Mouse (Mus musculus): ENCODE measurements around the gene Hist1h1e.
"Not testable (repeated sequence)": the region's sequence is repeated elsewhere in the genome, so short reads cannot be mapped to it uniquely, and the experiment has no call there.

The Hist1h1e gene

DNA sequence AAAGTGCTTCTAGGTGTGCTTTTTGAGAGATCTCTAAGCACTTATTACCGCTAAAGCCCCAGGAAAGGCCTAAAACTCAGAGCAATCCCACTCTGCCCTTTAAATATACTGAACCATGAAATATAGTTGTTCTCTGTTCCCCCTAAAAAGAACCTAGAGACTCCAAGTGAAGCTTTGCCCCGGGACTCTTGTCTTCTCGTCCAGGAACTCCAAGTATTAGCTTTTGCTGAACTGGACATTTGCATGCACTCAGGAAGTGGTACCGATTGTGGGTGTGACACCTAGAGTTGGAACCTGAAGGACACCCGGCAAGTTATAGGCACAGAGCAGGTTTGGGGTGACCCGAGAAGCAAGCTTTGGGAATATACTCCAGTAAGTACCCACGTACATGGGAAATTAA, 31.2 kb downstream of the Hist1h1e start:
- DNase-seq, result no peak

DNA sequence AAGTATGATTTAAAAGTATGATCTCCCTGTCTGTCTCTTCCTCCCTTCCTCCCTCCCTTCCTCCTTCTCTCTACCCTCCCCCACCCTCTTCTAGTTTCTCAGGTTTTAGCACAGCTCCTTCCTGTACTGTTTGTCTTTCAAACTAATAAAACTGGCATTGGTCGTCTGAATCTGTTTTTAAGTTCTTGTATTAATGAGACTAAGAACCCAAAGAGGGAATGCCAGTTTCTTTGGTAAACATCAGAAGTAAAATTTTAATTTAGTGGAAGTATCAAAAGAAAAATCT, 35.5 kb downstream of the Hist1h1e start:
- no peak for DNase-seq

DNA sequence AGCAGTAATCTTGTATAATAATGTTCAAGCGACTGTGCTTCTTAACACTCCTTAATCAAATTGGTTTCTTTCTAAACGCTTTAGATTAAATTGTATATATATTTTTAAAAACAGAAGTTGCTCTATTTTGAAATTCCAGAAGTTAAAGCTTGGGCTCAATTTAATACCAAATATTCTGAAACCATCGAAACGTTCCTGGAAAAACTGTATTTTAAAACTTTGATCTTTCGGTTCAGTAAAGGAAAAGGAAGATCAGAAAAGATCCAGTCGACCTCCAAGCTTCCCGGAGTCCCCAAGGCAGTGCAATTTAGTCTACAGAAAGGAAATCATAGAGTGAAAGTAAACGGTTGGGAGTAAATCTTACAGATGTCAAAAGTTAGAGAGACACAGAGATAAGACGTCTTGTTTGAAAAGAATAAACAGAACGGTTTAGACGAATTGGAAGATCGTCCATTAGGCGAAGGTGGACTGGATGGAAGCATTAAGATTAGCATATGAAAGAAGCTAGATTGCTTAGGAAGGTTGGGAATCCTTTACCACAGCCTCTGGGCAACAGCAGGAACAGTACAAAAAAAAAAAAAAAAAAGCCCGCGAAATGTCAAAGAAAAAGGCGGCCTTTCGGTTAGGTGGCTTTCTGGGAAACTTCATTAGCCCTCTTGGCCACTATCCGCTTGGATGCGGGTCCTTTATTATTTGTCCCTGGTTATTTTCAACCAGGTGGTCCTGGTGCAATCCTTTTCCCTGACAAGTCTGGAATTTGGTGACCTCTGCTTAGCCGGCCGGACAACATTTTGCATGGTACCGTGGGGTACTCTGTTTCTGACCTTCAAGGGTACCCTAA, 36.0 kb downstream of the Hist1h1e start:
- peak; percentile 19 for DNase-seq

DNA sequence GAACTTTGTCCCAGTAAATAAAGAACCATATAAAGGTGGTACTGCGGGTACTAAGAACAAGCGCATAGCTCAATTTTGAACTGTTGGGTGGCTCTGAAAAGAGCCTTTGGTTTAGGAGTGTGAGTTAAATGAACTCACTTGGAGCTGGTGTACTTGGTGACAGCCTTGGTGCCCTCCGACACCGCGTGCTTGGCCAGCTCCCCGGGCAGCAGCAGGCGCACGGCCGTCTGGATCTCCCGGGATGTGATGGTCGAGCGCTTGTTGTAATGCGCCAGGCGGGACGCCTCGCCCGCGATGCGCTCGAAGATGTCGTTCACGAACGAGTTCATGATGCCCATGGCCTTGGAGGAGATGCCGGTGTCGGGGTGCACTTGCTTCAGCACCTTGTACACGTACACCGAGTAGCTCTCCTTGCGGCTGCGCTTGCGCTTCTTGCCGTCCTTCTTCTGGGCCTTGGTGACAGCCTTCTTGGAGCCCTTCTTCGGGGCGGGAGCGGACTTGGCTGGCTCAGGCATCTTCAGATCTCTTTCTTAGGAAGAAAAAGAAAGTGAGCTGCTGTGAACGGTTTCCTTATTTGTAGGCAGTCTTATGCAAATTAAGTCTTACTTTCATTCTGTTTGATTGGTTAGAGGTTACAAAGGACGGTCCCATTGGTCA, 36.8 kb downstream of the Hist1h1e start:
- DNase-seq, result peak; percentile 86

DNA sequence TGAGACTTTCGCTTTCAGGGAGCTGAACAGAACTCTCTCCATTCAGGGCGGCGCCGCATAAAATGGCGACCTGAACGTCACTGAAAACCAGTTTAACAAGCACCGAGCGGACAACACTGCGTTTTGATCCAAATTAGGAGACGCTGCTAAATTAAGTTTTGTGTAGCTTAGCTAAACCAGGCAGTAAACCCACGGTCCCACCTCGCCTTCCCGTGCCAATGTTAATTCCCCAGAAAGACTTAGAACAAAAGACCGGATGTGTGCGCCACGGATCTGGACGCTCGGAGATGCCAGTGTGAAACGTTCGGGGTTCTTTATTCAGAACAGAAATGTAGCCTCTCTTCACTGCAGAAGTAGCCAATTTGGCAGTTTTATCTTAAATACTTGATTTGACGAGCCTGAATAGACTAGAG, 37.3 kb downstream of the Hist1h1e start:
- DNase-seq, result peak; percentile 85

DNA sequence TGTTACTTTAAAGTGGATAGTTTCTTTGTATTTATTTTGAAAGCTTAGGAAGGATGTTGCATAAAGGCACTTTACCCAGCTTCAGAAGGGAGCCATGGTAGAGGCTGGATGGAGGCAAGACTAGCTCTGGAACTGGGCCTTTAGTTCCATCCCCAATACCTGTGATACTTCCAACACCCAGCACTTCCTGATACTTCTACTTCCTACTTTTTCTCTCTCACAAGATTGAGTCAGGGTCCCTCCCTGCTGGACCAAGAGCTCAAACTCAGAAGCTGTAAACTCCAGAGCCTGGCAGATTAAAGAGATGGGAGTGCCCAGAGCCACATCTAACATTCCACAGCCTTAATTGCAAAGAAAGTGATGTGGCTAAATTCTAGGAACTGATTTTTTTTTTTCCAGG, 38.0 kb downstream of the Hist1h1e start:
- DNase-seq, result peak; percentile 31

DNA sequence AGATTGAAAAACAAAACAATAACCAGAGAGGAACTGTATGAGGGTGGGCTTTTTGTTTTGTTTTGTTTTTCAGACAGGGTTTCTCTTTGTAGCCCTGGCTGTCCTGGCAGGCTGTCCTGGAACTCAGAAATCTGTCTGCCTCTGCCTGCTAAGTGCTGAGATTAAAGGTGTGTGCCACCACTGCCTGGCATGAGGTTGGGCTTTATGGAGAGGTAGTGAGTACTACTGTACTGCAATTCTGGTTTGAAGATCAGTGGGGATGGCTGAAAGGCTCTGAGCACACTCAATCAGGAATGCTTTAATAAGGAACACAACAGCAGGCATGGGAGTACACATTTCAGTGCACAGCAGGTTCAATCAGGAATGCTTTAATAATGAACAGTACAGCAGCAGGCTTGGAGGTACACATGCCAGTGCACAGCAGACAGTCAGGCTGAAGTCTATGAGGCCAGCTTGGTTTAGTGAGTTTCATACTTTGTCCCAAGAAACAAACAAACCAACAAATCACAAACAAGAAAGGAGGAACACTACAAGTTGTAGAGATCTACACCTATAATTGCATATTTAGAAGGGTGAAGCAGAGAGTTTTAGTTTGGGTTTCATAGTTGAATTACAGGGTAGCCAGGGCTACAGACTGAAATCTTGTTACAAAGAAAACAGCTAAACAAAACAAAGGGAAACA, 38.8 kb downstream of the Hist1h1e start:
- no peak for DNase-seq

DNA sequence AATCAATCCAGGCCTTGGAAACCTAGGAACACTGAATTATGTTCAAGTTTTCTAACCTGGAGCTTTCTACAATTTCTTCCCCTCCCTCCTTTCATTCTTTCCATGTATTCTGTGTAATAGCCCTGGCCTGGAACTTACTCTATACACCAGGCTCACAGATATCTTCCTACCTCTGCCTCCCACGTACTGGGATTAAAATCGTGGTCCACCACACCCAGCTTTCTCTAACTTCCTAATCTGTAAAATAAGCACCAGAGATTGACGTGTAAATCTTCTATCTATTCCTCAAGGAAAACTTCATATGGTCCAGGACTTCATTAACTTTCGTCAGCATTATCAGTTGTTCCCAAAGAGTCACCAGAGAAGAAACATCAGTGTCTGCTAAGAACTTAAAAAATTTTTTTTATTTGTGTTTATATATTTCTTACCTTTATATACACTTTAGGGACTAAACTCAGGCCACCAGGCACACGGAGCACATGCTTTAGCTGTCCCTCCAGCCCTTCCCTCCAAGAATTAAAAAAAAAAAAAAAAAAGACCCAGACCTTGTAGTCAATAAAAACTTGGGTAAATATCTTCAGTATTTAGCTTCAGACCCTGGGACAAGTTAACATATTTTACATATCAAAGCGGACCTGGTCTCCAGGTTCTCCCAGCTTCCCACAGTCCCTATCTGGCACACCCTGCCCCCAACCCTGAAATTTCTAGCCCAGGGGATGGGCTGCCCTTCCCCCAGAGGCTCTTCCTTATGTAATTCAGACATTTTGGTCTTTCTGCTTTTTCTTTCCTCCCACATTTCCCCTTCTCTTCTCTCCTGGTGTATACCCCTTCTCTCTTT, 39.9 kb downstream of the Hist1h1e start:
- peak; percentile 25 for DNase-seq

DNA sequence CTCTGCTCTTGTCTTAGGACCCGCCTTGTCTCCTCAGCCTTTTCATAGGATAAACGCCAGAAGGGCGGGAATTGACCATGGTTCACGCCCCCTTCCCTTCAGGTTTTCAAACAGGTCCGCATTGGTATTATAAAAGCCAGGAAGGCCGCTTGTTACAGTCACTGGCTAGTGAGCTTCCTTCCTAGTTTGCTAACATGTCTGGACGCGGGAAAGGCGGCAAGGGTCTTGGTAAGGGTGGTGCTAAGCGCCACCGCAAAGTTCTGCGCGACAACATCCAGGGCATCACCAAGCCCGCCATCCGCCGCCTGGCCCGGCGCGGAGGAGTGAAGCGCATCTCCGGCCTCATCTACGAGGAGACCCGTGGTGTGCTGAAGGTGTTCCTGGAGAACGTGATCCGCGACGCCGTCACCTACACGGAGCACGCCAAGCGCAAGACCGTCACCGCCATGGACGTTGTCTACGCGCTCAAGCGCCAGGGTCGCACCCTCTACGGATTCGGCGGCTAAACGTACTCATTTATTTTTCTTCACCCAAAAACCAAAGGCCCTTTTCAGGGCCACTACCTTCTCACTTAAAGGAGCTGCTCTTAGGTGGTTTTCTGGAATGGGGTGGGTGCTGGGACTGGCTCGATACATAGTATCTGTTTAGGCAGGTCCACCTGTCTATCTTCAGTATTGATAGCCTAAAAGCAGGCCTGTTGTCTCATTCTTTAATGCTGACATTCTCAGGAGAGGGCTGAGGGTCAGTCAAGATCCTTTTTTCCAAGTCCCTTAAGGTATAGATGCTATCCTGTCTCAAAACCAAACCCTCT, 40.7 kb downstream of the Hist1h1e start, which contains the start of gene Hist1h4d:
Gene Hist1h4d, plus strand, starts transcription at position 191 of the 811 bp plus-strand sequence.
- DNase-seq, result peak; percentile 94

DNA sequence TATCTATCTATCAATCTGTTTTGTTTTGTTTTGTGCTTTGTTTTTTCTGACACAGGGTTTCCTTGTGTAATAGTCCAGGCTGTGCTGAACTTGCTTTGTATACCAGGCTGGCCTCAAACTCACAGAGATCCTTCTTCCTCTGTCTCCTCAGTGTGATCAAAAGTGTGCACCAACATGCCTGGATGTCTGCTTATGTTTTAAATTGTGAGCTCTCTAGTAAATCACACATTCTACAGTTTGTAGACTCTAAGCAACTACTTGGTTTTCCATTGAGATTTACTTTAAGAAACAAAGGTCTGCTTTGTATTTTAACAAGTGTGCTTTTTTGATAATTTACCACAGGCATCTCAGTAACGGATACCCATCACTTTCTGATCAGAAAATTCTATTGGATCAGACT, 44.5 kb downstream of the Hist1h1e start:
- DNase-seq, result no peak

DNA sequence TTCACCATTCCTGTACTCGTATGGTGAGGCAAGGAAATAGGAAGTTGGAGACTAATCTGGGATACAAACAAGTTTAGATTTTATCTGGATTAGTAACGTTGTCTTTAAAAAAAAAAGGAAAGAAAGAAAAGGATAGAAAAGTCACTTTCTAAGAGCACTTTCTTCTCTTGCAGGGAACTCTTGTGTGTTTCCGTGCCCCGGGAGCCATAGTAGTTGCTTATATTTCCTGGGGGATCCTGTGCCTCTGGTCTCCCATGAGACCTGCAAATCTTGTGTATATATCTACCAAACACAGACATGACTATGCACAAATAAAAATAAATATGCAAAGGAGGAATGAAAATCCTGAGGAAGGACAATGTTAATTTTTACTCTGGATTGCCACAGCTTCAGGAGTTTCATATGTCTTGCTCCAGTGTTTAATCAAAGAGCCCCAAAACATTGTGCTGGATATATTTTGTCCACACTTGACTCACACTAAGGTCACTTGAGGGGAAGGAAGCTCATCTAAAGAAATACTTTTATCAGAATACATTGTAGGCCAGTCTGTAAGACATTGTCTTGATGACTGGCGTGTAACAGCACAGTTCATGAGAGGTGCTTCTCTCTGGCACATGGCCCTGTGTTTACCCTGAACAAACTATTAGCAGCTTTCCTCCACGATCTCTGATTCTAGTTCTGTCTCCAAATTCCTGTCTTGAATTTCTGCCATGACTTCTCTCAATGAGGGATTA, 45.3 kb downstream of the Hist1h1e start:
- peak; percentile 28 for DNase-seq

DNA sequence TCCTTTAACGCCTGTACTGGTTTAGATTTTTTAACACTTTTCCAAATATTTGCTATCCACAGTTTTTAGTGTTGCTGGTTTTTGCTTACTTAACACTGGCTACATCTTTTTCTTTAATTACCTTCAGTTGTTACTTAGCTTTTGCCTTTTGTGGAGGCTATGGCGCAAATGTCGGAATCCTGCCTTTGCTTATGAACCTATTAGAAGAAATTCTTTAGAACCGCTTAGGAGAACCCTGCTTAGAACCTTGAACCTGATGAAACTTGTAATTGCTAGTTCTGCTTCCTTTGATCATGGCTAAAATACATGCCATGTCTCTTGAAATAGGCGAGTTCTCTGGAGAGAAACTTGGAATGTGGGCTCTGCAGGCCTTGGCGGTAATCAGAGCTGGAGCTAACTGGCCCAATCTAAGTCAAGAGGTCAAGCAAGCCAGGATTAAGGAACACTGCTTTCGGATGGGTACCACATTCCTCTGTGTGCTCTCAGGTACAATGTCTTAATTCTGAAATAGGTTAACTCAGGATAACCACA, 45.9 kb downstream of the Hist1h1e start:
- peak; percentile 38 for DNase-seq

DNA sequence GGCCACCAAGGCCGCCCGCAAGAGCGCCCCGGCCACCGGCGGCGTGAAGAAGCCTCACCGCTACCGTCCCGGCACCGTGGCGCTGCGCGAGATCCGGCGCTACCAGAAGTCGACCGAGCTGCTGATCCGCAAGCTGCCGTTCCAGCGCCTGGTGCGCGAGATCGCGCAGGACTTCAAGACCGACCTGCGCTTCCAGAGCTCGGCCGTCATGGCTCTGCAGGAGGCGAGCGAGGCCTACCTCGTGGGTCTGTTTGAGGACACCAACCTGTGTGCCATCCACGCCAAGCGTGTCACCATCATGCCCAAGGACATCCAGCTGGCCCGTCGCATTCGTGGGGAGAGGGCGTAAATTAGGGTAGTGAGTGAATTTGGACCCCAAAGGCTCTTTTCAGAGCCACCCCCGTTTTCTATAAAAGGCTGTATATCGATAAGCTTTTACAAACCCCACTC, 46.5 kb downstream of the Hist1h1e start:
- peak; percentile 35 for DNase-seq

DNA sequence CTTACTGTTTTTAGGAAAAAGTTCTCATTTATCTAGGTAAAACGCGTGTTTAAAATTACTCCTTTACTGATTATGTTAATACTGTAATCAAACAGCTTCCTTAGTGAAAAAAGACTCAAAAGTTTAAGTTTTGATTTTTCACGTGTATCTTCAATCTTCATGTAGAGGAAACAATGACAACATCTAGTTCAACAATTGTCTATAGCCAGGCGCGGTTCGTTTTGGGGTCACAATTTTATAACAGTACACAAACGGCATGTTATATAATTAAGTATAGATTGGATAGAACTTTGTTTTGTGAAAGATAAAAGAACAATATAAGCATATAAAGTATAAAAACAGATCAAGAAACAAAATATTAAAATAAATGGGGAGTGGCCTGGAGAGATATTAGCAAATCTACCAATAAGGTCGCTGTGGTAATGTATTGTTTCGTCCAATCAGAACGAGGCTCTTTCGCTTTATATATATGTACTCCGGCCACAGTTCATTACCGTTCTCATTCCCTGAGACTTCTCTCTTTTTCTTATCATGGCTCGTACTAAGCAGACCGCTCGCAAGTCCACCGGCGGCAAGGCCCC, 47.0 kb downstream of the Hist1h1e start, which contains the start of gene Hist1h3d:
Gene Hist1h3d, plus strand, starts transcription at position 493 of the 581 bp plus-strand sequence.
- peak; percentile 74 for DNase-seq

DNA sequence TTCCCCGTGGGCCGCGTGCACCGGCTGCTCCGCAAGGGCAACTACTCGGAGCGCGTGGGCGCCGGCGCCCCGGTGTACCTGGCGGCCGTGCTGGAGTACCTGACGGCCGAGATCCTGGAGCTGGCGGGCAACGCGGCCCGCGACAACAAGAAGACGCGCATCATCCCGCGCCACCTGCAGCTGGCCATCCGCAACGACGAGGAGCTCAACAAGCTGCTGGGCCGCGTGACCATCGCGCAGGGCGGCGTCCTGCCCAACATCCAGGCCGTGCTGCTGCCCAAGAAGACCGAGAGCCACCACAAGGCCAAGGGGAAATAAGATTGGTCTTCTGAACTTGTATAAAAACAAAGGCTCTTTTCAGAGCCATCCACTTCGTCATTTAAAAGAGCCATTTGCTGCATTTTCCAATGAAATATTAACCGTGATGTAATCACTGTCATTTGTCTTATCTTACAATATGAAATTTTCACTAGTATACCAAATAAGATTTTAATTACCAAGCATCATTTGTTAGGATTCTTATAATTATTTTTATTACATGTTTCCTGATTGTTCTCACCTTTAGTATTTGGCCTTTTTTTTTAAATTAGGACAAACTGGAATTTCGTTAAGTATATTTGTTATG, 47.7 kb downstream of the Hist1h1e start:
- not testable (repeated sequence) for DNase-seq

DNA sequence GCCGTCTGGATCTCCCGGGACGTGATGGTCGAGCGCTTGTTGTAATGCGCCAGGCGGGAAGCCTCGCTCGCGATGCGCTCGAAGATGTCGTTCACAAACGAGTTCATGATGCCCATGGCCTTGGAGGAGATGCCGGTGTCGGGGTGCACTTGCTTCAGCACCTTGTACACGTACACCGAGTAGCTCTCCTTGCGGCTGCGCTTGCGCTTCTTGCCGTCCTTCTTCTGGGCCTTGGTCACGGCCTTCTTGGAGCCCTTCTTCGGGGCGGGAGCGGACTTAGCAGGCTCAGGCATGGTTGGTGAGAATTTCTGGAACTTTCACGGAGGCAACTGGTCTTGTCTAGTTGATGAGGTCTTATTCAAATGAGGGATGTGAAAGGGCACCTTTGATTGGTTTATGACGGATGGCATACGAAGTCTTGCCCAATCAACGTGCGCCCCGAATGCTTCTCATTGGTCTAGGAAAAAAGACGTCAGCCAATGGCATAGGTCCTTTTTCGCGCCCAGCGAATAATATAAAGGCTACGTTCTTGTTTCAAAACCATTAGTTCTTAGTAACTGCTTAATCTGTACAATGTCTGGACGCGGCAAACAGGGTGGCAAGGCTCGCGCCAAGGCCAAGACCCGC, 48.3 kb downstream of the Hist1h1e start, which contains the start of the genes Hist1h2bf and Hist1h2ad:
Gene Hist1h2bf, minus strand, starts transcription at position 299 of the 627 bp plus-strand sequence.
Gene Hist1h2ad, plus strand, starts transcription at position 484 of the 627 bp plus-strand sequence.
- peak; percentile 94 for DNase-seq

DNA sequence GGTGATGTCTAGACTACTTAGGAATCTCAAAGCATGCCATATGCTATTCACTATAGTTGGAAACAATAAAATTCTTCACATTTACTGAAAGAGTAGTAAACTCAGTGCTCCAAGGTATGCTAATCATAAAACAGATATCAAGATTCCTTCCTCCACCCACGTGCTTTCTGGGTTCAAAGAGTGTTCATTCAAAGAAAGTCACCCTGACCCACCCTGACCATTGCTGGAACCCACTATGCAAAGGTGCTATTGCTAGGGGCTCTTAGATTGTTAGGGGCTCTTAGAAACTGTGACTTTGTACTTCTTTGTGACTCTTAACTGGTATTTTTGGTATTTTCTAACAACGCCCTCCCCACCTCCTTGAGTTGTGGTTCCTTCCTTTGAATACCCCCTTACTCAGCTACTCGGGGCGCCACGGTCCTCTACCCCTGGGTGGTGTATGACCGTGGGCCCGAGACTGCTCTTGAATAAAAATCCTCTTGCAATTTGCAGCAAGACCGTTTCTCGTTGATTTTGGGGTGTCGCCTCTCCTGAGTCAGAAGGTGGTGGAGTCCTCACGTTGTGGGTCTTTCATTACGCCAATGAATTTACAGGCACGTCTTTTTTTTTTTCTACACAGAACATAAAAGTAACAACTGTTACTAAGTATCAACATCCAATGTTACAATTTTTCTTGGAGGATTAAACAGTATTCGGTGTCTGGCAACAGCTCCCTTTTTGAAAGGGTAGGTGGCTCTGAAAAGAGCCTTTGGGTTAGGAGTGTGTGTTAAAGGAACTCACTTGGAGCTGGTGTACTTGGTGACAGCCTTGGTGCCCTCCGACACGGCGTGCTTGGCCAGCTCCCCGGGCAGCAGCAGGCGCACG, 49.1 kb downstream of the Hist1h1e start:
- peak; percentile 47 for DNase-seq

Data from liver (tissue).